Mouse (Mus musculus) c-Kit-positive CD71-negative TER-119-negative erythroid progenitor cells, embryonic 14.5 days (primary cell): ENCODE measurements around the gene Sult1d1.
"Not testable (repeated sequence)": the region's sequence is repeated elsewhere in the genome, so short reads cannot be mapped to it uniquely, and the experiment has no call there.

ENCODE experiments used
- DNase-seq: peaks from one replicate; pipeline ENCODE4 v3.0.0-alpha.2; 2013; ENCODE audit warnings: low read depth

Gene Sult1d1

DNA sequence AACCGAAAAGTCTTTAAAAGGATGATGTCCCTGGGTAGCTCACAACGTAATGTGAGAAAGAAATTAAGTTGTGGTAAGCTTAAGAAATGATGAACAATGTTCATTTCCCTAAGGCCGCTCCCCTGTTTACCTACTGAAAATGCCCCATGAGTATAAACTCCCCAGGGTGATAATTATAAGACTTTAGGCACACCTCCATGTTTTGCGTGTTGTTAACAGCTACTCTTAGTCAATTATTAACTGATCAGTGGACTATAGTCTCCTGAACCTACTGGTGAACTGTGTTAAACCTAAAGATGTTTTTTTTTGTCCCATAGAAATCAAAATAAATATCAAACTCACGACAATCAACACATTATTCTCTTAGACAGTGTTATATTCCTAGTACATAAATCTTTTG is at the start of gene Sult1d1:
Sult1d1 (minus strand) TSS at position 183 of the 400 bp plus-strand sequence.
- DNase-seq, result no peak

DNA sequence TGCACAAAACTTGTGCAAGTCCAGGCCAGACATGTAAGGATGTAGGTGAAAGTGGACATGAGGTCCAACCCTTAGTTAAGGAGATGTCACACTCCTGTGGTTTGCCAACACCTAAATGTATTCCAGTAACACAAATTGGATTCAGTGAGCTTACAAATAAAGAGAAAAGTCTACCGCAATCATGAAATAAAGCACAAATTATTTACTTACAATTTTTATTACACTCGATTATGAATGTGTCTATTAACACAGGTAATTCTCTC is 46.2 kb upstream of the Sult1d1 start:
- no peak for DNase-seq

DNA sequence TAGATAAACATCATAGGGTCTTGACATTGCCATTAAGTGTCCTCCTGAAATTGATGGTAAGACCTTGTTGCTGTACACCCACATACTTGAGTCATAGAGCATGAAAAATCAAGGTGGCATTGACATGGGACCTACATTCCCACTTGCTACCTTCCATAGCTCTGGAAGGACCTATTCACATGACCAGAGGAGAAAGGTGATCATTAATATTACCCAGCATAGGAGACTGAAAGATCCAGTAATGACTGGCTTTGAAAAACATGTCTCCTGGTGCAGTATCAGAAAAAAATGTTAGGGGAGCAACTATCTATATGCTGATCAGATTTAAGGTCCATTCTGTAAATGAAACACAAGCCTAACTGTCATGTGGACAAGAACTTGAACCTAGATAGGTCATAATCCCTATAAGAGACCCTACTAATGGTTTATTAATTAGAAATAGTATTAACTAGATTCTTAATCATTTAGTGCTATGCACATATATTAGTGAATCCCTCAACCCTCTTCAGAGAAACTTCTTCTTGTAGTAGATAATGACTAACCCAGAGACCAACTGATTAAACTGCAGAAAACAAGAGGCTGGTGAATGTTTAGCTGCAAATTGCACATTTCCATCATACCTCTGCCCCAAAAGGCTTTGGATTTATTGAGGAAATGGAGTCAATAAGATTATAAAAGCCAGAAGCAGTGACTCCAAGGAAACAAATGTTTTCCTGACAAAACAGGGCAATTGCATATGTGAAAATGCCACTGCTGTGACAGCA is 45.7 kb upstream of the Sult1d1 start:
- no peak for DNase-seq

DNA sequence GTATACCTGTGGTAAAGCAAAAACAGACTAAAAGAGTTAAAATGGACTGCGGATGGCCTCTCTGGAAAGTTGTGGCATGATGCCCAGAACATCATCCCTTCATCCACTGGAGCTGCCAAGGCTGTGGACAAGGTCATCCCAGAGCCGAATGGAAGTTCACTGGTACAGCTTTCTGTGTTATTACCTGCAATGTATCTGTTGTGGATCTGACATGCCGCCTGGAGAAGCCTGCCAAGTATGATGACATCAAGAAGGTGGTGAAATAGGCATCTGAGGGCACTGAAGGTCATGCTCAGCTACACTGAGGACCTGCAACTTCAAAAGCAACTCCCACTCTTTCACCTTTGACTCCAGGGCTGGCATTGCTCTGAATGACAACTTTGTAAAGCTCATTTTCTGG is 32.2 kb upstream of the Sult1d1 start:
- no peak for DNase-seq

DNA sequence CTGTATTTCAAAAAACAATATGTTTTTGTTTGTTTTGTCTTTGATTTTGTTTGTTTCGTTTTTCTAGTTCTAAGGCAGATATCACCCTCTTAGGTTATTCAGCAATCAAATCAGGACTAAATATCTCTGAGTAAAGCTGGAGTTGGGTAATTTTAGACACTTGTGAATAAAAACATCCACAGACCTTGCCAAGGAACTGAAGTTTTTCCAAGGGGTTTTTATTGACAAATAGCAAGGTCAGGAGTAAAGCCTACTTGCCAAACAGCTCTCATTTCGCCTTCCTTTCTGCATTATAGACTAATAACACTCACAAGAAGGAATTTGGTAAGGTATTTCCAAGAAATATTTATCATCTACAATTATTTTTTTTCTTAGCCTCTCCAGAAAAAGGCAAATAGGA is 29.1 kb upstream of the Sult1d1 start:
- no peak for DNase-seq

DNA sequence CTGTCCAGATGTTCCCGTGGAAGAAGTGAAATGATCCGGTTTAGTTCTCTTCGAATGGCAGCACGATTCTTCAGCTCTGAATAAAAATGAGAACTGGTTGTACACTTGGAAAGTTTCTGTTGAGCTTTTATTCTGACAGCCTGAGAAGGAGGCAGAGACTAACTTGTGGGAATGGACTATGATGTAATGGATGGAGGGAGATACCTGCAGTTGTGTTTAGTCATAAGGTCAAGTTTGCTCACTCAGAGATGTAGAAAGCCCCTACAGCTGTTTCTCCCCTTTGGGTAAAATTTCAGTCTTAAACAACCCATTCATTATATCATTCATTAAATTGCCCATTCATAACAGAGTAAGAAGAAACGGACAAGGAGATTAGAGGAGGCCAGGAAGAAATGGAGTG is 22.7 kb upstream of the Sult1d1 start, which contains the start of gene Sult1e1:
Sult1e1 (minus strand) TSS at position 101 of the 400 bp plus-strand sequence.
- DNase-seq, result no peak

DNA sequence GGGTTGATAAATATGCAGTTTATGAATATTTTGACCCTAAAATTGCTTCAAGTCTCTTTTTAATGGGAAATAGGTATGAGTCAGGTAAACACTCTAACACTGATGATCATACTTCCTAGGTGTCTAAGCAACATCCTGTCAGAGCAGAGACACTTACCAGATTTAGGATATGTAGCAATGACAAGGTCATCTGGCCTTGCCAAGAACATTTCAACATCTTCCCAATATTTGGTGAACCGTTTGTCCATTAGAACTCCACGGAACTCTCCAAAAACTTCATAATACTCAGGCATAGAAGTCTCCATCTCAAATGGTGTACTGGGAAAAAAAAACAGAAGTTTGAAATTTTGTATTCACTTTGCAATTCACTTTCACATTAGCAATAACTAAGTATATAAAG is 21.1 kb upstream of the Sult1d1 start:
- DNase-seq, result no peak

DNA sequence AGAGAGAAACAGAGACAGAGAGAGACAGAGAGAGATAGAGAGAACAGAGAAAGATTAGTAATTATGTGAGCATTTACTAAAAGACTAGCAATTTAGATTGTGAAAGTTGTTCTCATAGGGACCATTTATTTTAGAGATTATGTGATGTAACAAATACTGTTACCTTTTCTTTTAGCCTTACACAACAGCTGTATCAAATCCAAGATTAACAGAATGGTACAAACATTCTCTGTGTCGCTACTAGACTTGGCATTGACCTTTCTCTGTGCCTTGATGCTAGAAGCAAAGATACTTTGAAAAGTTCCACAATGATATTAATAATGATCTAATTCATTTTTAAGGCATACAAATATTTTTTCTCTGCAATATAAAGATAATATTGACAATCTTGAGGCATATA is 11.6 kb upstream of the Sult1d1 start:
- no peak for DNase-seq

DNA sequence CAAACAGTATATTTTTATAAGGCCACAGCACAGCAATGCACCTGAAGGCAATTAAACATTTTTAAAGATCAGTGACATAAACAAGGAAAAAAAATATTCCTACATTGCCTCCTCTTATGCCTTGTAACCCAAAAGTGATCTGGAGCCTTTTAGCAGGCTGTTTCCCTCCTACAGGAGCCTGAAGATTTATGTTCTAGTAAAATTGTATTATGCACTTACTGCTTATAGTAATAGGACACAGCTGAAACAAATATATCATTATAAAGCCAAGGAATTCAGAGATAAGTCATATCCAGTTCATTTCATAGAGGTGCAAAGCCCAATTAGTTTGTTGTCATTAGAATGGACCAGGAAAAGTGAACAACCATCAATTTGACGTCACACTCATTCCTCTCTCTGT is 5.3 kb upstream of the Sult1d1 start:
- DNase-seq, result no peak

DNA sequence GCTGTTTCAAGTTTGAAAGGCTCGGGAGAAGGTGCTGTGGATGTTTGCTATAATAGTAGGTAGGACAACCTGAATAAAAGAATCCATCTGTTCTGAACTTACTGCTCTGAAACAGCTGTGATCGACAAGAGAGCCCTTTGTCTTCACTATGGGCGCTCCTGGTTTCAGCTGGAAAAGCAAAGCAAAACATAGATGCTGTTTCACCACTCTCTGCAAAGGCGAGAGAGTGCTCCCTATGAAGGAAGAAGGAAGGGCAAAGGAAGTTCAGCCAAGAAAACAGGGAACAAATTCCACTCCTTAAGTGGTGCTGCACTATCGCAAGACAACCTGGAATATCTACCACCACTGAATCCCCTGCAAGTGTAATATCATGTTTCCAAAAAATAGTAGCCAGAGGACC is 4.7 kb upstream of the Sult1d1 start:
- no peak for DNase-seq

DNA sequence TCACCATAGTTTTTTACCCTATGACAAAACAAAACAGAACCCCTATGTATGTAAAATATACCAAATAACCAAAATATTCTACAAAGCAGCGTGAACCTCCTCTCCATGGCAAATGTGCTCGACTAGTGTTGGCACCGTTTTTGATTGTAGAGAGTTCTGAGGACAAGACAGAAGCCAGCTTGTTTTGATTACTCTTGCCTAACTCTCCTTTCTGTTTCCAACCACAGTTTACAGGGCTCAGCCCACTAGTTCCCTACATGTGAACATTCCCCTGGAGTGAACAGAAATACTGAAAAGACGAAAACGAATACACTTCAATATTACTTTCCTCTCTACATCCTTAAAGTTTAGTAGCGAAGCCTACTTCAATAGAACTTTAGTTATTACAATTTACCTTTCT is 4.0 kb upstream of the Sult1d1 start:
- DNase-seq, result no peak

DNA sequence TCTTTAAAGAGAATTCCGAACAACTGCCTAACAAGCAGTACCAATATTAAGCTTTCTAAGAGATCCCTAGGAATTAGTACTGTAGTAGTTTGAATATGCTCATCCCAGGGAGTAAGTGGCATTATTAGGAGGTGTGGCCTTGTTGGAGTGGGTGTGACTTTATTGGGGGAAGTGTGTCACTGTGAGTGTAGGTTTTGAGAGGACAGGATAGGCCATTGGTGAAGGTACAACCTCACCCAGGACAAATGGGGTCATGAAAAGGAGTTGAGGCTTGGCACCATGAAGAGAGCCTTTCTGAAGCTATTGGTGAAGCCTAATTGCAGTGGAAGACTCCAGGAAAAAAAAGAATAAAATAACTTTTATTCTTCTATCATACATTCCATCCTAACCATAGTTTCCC is 1.5 kb downstream of the Sult1d1 start:
- DNase-seq, result no peak

DNA sequence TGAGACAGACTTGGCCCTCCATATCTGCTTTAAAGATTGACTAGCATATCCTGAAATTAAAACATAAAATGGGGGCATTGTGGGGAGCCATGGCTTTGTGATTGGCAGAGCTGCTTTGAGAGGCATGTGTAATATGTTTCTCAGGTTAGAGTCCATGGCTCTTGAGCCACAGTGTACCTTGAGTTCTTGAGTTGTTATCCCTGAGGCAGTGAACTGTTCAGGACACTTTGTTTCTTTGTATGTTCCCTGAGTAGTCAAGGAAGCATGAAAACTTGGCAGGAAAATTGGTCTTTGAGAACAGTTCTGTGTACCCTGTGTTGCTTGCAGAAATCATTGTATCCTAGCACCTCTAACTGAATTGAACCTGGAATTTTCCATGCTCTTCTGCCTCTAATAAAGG is 5.9 kb downstream of the Sult1d1 start:
- no peak for DNase-seq

DNA sequence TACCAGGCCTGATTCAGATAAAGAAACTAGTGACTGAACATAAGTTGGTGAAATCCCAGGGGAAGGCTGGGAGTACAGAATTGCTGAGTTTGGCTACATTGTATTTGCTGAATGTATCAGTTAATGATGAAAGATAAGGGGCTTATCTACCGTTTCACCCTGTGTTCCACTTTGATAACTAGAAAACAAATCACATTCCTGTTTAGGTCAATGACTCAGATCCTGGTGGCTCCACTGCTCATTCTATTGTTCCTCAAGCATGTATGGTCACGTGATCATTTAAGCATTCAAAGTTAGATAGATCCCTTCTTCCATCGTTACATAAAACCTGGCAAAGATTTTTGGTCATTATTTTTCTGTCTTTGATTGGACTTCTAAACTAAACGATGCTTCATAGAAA is 6.3 kb downstream of the Sult1d1 start:
- no peak for DNase-seq

DNA sequence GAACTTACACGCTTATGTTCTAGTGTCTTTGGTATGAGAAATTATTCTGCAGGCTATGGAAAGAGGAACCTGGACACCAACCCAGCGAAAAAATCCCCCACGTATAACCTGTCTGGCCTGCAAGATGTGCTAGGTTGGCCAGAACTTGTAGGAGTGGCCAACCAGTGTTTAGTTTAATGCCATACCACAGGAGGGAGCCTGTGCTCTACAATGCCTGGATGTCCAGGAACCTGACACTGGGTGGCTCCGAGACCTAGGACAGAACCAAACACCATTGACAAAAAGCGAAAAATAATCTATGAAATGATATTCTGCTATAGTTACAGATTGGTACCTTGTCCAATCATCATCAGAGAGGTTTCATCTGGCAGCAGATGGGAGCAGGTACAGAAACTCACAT is 8.7 kb downstream of the Sult1d1 start:
- DNase-seq, result no peak

DNA sequence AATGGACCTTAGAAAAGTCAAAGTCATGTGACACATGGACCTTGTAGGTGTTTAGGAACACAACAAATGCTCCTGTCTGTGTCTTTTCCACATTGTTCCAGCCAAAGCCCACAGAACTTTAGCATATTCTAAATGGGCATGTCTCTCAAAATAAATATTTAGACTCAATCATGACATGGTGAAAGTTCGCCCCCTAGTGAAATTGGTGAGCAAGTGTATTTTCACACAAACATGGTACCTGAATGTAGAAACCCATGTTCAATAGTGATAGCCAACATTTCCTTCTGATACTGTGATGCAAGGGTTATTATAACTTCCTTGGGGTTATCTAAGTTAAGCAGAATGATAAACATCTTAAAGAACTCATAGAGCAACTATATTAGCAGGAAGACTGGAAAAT is 17.9 kb downstream of the Sult1d1 start:
- DNase-seq, result no peak

DNA sequence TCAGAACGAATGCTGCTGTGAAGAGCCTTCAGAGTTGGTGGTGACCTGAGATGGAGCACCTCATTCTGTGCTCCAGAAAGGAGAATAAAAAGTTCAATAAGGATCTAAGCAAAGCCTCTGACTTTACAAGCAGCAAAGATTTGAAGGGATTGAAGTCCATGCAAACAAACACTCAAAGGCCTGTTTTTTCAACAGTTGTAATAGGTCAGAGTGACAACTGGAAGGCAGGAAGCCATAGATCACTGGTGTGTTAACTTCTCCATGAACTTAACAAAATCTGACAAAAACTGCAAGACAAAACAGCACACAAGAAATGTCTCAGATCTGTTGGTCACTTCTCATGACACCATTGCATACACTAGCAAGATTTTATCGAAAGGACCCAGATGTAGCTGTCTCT is 30.7 kb downstream of the Sult1d1 start, which contains the start of gene Sult1b1:
Sult1b1 (minus strand) TSS at position 85 of the 400 bp plus-strand sequence.
- DNase-seq, result no peak

DNA sequence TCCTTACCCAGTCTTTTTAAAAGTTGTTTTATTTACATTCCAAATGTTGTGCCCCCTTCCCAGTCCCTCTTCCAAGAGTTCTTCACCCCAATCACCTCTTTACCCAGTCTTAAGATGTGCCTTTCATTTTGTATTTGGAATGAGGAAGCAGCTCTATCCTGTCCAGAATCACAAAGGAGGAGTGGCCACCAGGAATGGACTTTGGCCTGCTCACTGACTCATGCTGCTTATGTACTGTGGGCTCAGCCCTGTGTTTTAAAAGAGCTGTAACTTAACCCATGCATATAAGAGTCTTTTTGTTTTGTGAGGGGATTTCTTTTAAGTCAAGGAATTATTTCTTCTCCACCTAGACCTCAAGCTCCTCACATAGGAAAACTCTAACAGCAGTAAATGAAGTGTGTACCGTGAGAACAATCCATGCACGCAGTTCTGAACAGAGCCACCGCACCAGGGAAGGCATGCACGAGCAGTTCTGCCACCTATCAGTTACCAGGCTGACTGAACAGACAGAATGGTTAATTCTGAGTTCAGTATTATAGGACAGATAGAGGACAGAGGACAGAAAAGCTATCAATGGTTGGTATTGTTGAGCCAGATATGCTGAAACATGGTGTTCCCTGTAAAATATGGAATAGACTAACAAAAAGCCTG is 32.7 kb downstream of the Sult1d1 start:
- DNase-seq, result no peak

DNA sequence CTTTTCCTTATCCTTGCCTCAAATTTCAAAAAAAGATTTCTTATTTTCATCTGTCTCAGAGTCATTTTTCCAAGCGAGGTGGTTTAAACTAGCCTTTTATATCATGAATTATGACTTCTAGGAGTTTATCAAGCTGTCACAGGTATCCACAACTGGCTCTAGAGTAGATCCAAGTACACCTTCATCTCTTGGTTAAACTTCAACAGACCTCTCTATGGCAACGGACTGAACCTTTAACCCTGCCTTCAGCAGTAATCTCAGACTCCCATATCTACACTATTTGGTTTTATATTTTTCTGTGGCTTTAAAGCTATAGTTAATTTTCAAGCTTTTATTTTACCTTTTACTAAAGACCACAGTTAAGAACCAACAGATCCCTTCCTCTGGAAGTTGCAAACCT is 36.5 kb downstream of the Sult1d1 start:
- DNase-seq, result no peak

DNA sequence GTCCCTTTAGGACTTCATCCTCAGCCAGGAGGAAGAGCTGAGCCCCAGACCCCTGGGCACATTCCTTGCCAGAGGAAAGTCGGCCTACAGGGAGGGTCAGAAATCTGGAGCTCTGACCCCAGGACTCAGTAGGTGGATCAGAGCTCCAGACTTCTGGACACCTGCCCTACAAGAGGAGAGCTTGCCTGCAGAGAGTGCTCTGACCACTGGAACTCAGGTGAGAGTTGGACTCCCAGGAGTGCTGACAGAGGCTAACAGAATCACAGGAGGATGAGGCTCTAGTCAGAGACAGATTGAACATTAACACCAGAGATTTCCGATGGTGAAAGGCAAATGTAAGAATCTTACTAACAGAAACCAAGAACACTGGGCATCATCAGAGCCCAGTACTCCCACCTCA is 45.3 kb downstream of the Sult1d1 start:
- DNase-seq, result not testable (repeated sequence)

DNA sequence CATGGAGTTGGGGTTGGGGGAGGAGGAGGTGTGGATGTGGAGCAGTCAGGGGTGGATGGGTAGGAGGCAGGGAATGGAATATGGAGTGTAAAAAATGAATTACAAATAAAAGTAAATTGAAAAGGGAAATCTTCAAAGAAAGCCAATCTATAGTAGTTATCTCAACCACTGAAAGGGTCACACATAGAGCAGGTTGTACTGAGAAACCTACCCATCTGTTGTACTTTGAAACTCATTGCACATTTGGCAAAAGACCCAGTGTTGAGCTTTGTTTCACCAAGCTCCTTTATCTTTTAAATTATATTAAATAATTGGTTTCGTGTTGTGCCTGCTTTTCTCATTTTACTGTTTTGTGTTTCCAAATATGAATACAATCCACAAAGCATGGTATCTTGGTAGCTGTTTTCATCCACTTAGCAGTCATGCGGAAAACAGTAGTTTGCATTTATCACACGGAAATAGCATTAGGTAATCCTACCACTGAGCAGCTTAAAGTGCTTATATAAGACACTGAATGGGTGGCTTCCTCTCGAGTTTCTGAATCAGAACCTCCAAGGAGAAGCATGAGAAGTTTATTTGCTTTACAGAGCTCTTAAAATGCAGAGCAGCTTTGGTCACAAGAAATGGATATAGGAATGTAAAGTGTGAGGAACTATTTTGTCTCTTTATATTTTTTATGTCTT is 62.9 kb downstream of the Sult1d1 start:
- no peak for DNase-seq
